Mouse (Mus musculus): ENCODE measurements around the gene Tmem53. TPM values are rescaled to one million over a fixed set of nuclear protein-coding genes. Genes with fewer than 3 reads are reported as not detected.
A peak's percentile ranks its signal among the peaks of the same experiment; 100 is the strongest.

Gene Tmem53
- total and polyA plus RNA-seq, 2 experiments: 32.1 to 110 TPM

DNA sequence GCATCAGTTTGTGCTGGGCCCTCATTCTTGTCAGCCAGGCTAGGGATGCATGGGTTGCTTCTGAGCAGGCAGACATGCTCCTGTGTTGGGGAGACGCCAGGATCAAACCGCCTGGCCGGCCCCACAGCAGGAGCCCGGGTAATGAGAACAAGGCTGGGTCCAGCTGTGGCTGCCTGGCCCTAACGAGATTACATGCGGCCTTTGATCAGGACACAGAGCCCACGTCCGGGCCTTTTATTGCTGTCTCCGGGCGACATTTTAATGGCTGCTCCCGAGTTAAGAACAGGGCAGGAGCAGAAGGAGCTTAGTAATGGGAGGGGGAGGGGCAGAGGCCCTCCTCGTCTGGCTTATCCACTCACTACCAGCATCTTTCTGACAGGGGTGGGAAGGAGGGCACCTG, 20.7 kb downstream of the Tmem53 start:
- no peak overlapping the region for H3K4me3 ChIP-seq (ENCODE audit: insufficient read depth, low read depth, low read length)
- H3K79me2 ChIP-seq (ENCODE audit: control insufficient read depth, insufficient read depth, low read length): no peaks in the 10 kb centered on the region
- H3K9ac ChIP-seq (ENCODE audit: low read depth, low read length): no peak overlapping the region
- TF ChIP-seq CTCF (IDR thresholded peaks at IDR 0.05; ENCODE audit: low read depth, low read length): no peak
- no peak for TF ChIP-seq POLR2A (IDR thresholded peaks at IDR 0.05; ENCODE audit: extremely low read depth, insufficient read depth, low read length)
- 67% methylated on average over 12 of the region's 12 CpGs for WGBS
- no peaks in the 10 kb centered on the region for H3K4me1 ChIP-seq (ENCODE audit: control insufficient read depth, insufficient read depth, low read length)
- no peaks in the 10 kb centered on the region for H3K27me3 ChIP-seq (ENCODE audit: control insufficient read depth, insufficient read depth, low read length)
- peaks cover 14% of the 10 kb centered on the region for H3K36me3 ChIP-seq (ENCODE audit: control insufficient read depth, insufficient read depth, low read length)
- H3K27ac ChIP-seq (replicated peaks; ENCODE audit: insufficient read depth, low read depth, low read length): no peak overlapping the region
- no peak for DNase-seq (ENCODE audit: extremely low read depth, low read depth, low spot score)

- no peaks in the 10 kb centered on the region for H3K27me3 ChIP-seq (ENCODE audit: control insufficient read depth, insufficient read depth, low read length)
- no peak for TF ChIP-seq POLR2A (IDR thresholded peaks at IDR 0.05; ENCODE audit: extremely low read depth, insufficient read depth, low read length)
- no peak for TF ChIP-seq CTCF (IDR thresholded peaks at IDR 0.05; ENCODE audit: low read depth, low read length)
- H3K4me3 ChIP-seq (ENCODE audit: insufficient read depth, low read depth, low read length): no peak overlapping the region
- DNase-seq (ENCODE audit: extremely low read depth, low read depth, low spot score): no peak
- WGBS: 98% methylated on average over 4 of the region's 4 CpGs
- H3K36me3 ChIP-seq (ENCODE audit: control insufficient read depth, insufficient read depth, low read length): peaks cover 12% of the 10 kb centered on the region
- H3K9ac ChIP-seq (ENCODE audit: low read depth, low read length): no peak overlapping the region
- H3K79me2 ChIP-seq (ENCODE audit: control insufficient read depth, insufficient read depth, low read length): no peaks in the 10 kb centered on the region
- no peak overlapping the region for H3K27ac ChIP-seq (replicated peaks; ENCODE audit: insufficient read depth, low read depth, low read length)
- H3K4me1 ChIP-seq (ENCODE audit: control insufficient read depth, insufficient read depth, low read length): peaks cover 19% of the 10 kb centered on the region
These were observed 23.0 kb downstream of the Tmem53 start for GRCm38 (mm10) chr4:117274720-117275119.

DNA sequence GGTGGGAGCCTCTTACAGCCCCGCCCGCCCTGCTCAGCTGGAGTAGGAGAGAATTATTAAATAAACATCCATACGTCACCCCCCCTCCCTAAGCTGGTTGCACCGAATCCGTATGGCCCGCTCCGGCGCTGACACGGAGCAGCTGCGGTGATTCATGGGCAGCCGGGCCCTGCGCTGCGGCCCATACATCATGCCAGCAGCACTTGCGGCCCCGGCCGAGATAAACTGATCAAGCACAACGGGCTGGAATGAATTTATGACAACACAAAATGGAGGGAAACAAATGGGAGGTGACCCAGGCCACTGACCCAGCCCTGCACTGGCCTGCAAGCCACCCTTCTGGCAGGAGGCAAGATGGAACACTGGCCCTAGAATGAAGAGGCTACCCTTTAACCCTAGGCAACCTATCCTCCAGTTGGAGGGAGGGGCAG, 24.5 kb downstream of the Tmem53 start:
- no peak overlapping the region for H3K4me3 ChIP-seq (ENCODE audit: insufficient read depth, low read depth, low read length)
- peaks cover 26% of the 10 kb centered on the region for H3K4me1 ChIP-seq (ENCODE audit: control insufficient read depth, insufficient read depth, low read length)
- no peak overlapping the region for H3K9ac ChIP-seq (ENCODE audit: low read depth, low read length)
- 91% methylated on average over 17 of the region's 17 CpGs for WGBS
- H3K27me3 ChIP-seq (ENCODE audit: control insufficient read depth, insufficient read depth, low read length): no peaks in the 10 kb centered on the region
- H3K36me3 ChIP-seq (ENCODE audit: control insufficient read depth, insufficient read depth, low read length): peaks cover 12% of the 10 kb centered on the region
- no peaks in the 10 kb centered on the region for H3K79me2 ChIP-seq (ENCODE audit: control insufficient read depth, insufficient read depth, low read length)
- H3K27ac ChIP-seq (replicated peaks; ENCODE audit: insufficient read depth, low read depth, low read length): no peak overlapping the region
- TF ChIP-seq CTCF (IDR thresholded peaks at IDR 0.05; ENCODE audit: low read depth, low read length): no peak
- no peak for TF ChIP-seq POLR2A (IDR thresholded peaks at IDR 0.05; ENCODE audit: extremely low read depth, insufficient read depth, low read length)
- DNase-seq (ENCODE audit: extremely low read depth, low read depth, low spot score): peak; percentile 69

- Histone ChIP-seq H3K27ac (replicated peaks; ENCODE audit: insufficient read depth, low read depth, low read length) (no peak overlapping the region), H3K4me3 (ENCODE audit: insufficient read depth, low read depth, low read length) (no peak overlapping the region), H3K9ac (ENCODE audit: low read depth, low read length) (no peak overlapping the region), H3K36me3 (ENCODE audit: control insufficient read depth, insufficient read depth, low read length) (peaks cover 12% of the 10 kb centered on the region), H3K4me1 (ENCODE audit: control insufficient read depth, insufficient read depth, low read length) (peaks cover 33% of the 10 kb centered on the region), H3K27me3 (ENCODE audit: control insufficient read depth, insufficient read depth, low read length) (no peaks in the 10 kb centered on the region), H3K79me2 (ENCODE audit: control insufficient read depth, insufficient read depth, low read length) (no peaks in the 10 kb centered on the region)
- DNase-seq (ENCODE audit: extremely low read depth, low read depth, low spot score): no peak
- no peak for TF ChIP-seq POLR2A (IDR thresholded peaks at IDR 0.05; ENCODE audit: extremely low read depth, insufficient read depth, low read length)
- TF ChIP-seq CTCF (IDR thresholded peaks at IDR 0.05; ENCODE audit: low read depth, low read length): no peak
- WGBS: 95% methylated on average over 13 of the region's 13 CpGs
These were observed 25.3 kb downstream of the Tmem53 start for GRCm38 (mm10) chr4:117277021-117277420.

DNA sequence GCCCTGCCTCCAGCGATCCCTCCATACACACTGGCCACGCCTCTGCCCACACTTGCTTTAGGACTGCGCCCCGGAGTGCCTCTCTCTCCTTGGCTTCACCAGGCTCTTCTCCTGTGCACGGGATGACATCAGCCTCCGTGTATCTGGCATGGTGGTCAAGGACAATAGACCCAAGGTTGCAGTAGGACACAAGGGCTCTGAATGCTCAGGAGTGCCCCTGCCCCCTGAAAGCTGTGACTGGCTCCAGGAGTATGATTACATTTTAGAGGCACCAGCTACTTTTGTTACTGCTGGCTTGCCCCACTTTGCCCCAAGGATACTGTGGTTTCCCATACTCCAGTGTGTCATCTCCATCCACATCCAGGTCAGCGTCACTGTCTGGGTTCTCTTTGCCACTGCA, 25.9 kb downstream of the Tmem53 start:
- H3K4me1 ChIP-seq (ENCODE audit: control insufficient read depth, insufficient read depth, low read length): peaks cover 33% of the 10 kb centered on the region
- H3K79me2 ChIP-seq (ENCODE audit: control insufficient read depth, insufficient read depth, low read length): no peaks in the 10 kb centered on the region
- H3K36me3 ChIP-seq (ENCODE audit: control insufficient read depth, insufficient read depth, low read length): peaks cover 12% of the 10 kb centered on the region
- no peak for TF ChIP-seq CTCF (IDR thresholded peaks at IDR 0.05; ENCODE audit: low read depth, low read length)
- no peak for TF ChIP-seq POLR2A (IDR thresholded peaks at IDR 0.05; ENCODE audit: extremely low read depth, insufficient read depth, low read length)
- no peak for DNase-seq (ENCODE audit: extremely low read depth, low read depth, low spot score)
- H3K27me3 ChIP-seq (ENCODE audit: control insufficient read depth, insufficient read depth, low read length): no peaks in the 10 kb centered on the region
- no peak overlapping the region for H3K27ac ChIP-seq (replicated peaks; ENCODE audit: insufficient read depth, low read depth, low read length)
- 96% methylated on average over 7 of the region's 7 CpGs for whole genome bisulfite sequencing
- no peak overlapping the region for H3K9ac ChIP-seq (ENCODE audit: low read depth, low read length)
- H3K4me3 ChIP-seq (ENCODE audit: insufficient read depth, low read depth, low read length): no peak overlapping the region

- H3K36me3 ChIP-seq (ENCODE audit: control insufficient read depth, insufficient read depth, low read length): peaks cover 12% of the 10 kb centered on the region
- no peak overlapping the region for H3K4me3 ChIP-seq (ENCODE audit: insufficient read depth, low read depth, low read length)
- H3K79me2 ChIP-seq (ENCODE audit: control insufficient read depth, insufficient read depth, low read length): no peaks in the 10 kb centered on the region
- no peak overlapping the region for H3K9ac ChIP-seq (ENCODE audit: low read depth, low read length)
- no peaks in the 10 kb centered on the region for H3K27me3 ChIP-seq (ENCODE audit: control insufficient read depth, insufficient read depth, low read length)
- H3K27ac ChIP-seq (replicated peaks; ENCODE audit: insufficient read depth, low read depth, low read length): peak overlapping the region; percentile 33
- DNase-seq (ENCODE audit: extremely low read depth, low read depth, low spot score): peak; percentile 93
- H3K4me1 ChIP-seq (ENCODE audit: control insufficient read depth, insufficient read depth, low read length): peaks cover 33% of the 10 kb centered on the region
- 21% methylated on average over 10 of the region's 10 CpGs for WGBS
- TF ChIP-seq CTCF (IDR thresholded peaks at IDR 0.05; ENCODE audit: low read depth, low read length): no peak
- TF ChIP-seq POLR2A (IDR thresholded peaks at IDR 0.05; ENCODE audit: extremely low read depth, insufficient read depth, low read length): no peak
These were observed 26.9 kb downstream of the Tmem53 start for GRCm38 (mm10) chr4:117278381-117279252.

Measured in liver, adult 2 months (tissue).